Mouse (Mus musculus) CD8-positive naive resting alpha-beta T cell, adult 2 months (primary cell): Measurements from ENCODE around the gene Map3k20.

Experiments
- DNase-seq, 2 experiments: peaks; one replicate each; pipeline ENCODE4 v3.0.0; 2022; ENCODE audit warnings: low read depth in 2 of 2, low spot score in 2 of 2

The Map3k20 gene

GRCm38 (mm10) chr2:72320661-72321060, 35.2 kb downstream of the Map3k20 start:
- no peak for DNase-seq

- no peak for DNase-seq
Measured at GRCm38 (mm10) chr2:72321591-72321990, 36.2 kb downstream of the Map3k20 start.

- no peak for DNase-seq
Measured at GRCm38 (mm10) chr2:72322681-72323353, 37.4 kb downstream of the Map3k20 start.

GRCm38 (mm10) chr2:72324436-72324835, 39.0 kb downstream of the Map3k20 start:
- DNase-seq = no peak

GRCm38 (mm10) chr2:72326491-72326890, 41.1 kb downstream of the Map3k20 start:
- DNase-seq = no peak

GRCm38 (mm10) chr2:72328435-72328834, 43.0 kb downstream of the Map3k20 start:
- no peak for DNase-seq

GRCm38 (mm10) chr2:72330955-72331481, 45.6 kb downstream of the Map3k20 start:
- DNase-seq = no peak

- no peak for DNase-seq
Measured at GRCm38 (mm10) chr2:72332067-72332466, 46.6 kb downstream of the Map3k20 start.

GRCm38 (mm10) chr2:72333210-72333609, 47.8 kb downstream of the Map3k20 start:
- no peak for DNase-seq

GRCm38 (mm10) chr2:72336840-72337239, 51.4 kb downstream of the Map3k20 start:
- DNase-seq = no peak

GRCm38 (mm10) chr2:72345281-72345680, 59.8 kb downstream of the Map3k20 start:
- DNase-seq = no peak

- no peak for DNase-seq
Measured at GRCm38 (mm10) chr2:72351329-72351728, 65.9 kb downstream of the Map3k20 start.

- no peak for DNase-seq
Measured at GRCm38 (mm10) chr2:72351776-72352175, 66.3 kb downstream of the Map3k20 start.

- DNase-seq = no peak
Measured at GRCm38 (mm10) chr2:72352756-72353155, 67.3 kb downstream of the Map3k20 start.

- DNase-seq = no peak
Measured at GRCm38 (mm10) chr2:72356471-72356870, 71.0 kb downstream of the Map3k20 start.

- no peak for DNase-seq
Measured at GRCm38 (mm10) chr2:72361572-72361971, 76.1 kb downstream of the Map3k20 start.

- DNase-seq = no peak
Measured at GRCm38 (mm10) chr2:72363449-72363848, 78.0 kb downstream of the Map3k20 start.

GRCm38 (mm10) chr2:72365930-72366329, 80.5 kb downstream of the Map3k20 start:
- DNase-seq = no peak

GRCm38 (mm10) chr2:72366503-72366902, 81.1 kb downstream of the Map3k20 start:
- no peak for DNase-seq

- no peak for DNase-seq
Measured at GRCm38 (mm10) chr2:72367850-72368249, 82.4 kb downstream of the Map3k20 start.

GRCm38 (mm10) chr2:72369140-72369600, 83.7 kb downstream of the Map3k20 start:
- DNase-seq = no peak

- no peak for DNase-seq
Measured at GRCm38 (mm10) chr2:72372136-72372535, 86.7 kb downstream of the Map3k20 start.

- no peak for DNase-seq
Measured at GRCm38 (mm10) chr2:72374076-72374475, 88.6 kb downstream of the Map3k20 start.
